Mouse (Mus musculus) megakaryocyte, embryonic 14.5 days (primary cell): ENCODE data around the gene Dcaf10.

Experiments
- FLI1 ChIP-seq: IDR thresholded peaks from 2 replicates; pipeline ENCODE4 v1.6.1; 2012; ENCODE audit warnings: low read length, inconsistent platforms, mixed read lengths
- GATA1 ChIP-seq: IDR thresholded peaks from 3 replicates; pipeline ENCODE4 v1.6.1; 2012; ENCODE audit warnings: mixed read lengths, low read length, inconsistent platforms, borderline replicate concordance

- TF ChIP-seq FLI1 (no peak), GATA1 (no peak)
Observed at GRCm38 (mm10) chr4:45399421-45400210, 57.7 kb downstream of the Dcaf10 start.
